Mouse (Mus musculus) E14TG2a.4 (cell line): ENCODE results near the gene Fcrl6.

ENCODE experiments used
- CTCF ChIP-seq: conservative IDR thresholded peaks from 2 replicates; pipeline ENCODE4 v1.5.1; 2014; ENCODE audit warnings: low read length
- NANOG ChIP-seq: IDR thresholded peaks from 2 replicates; pipeline ENCODE4 v1.6.1; 2014; ENCODE audit warnings: borderline replicate concordance, low read length, mixed read lengths
- POU5F1 ChIP-seq: IDR thresholded peaks from 2 replicates; pipeline ENCODE4 v1.6.1; 2014; ENCODE audit warnings: low read length, borderline replicate concordance

DNA sequence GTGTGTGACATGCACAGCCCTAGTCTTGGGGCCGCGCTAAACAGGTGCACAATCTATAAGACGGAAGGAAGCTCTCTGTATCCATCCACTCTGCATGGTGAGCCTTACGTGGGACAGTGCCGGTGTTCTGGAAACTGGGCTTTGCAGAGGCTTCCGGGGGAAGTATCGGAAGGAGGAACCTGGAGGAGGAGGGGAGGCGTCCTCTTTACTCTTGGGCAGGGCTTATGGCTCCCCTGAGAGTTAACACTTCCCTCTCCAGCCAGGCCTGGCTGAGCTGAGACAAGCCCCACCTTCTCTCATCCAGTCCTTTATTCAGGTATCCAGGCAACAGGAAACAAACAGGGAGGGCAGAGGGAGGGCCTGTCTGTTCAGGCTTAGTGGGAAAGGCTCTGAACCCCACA, 51.8 kb downstream of the Fcrl6 start:
- TF ChIP-seq CTCF (no peak), NANOG (no peak), POU5F1 (no peak)
